Mouse (Mus musculus): ENCODE measurements around the gene Ddx23.

- TF ChIP-seq CTCF (IDR thresholded peaks at IDR 0.05; ENCODE audit: extremely low read depth, insufficient read depth, low read length): no peak
- no peak for TF ChIP-seq POLR2A (IDR thresholded peaks at IDR 0.05; ENCODE audit: extremely low read depth, insufficient read depth, low read length)
These were observed 59.7 kb downstream of the Ddx23 start for GRCm38 (mm10) chr15:98602921-98603458.
